Mouse (Mus musculus): ENCODE measurements at regions not wholly inside any gene's neighbourhood (a gene's known extent, or its start where the extent isn't known, plus 50 kb on each side); places are given as distances from the start of the nearest gene placed in this dataset.

DNA sequence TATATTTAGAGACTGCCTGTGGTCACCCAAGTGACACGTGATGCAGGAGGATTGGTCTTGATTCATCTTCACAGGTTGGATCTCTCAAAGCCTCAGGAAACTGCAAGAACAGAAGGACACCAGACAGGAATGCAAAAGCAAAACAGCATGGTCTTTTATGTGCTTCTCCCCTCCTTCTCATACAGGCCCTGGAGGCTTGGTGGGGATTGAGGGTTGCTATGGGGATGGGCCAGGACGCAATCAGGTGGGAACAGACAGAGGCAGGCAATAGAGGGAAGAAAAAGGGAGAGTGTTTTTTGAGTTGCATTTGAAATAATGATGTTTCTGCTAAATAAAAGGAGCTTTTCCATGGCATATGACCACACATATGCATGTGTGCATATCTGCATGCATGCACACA, 84.8 kb downstream of the Aipl1 start:
- TF ChIP-seq CTCF (conservative IDR thresholded peaks at IDR 0.05 in 1 of 2, IDR thresholded peaks at IDR 0.05 in 1 of 2; ENCODE audit: low read depth in 2 of 2, low read length in 2 of 2) (no peak), SMC3 (IDR thresholded peaks at IDR 0.05; ENCODE audit: low read depth, low read length) (no peak), BHLHE40 (IDR thresholded peaks at IDR 0.05; ENCODE audit: low read depth, low read length) (no peak), MAX (IDR thresholded peaks at IDR 0.05; ENCODE audit: low read length) (no peak), ZC3H11A (IDR thresholded peaks at IDR 0.05; ENCODE audit: low read depth, low read length) (no peak), MAFK (IDR thresholded peaks at IDR 0.05; ENCODE audit: insufficient replicate concordance, low read length) (no peak), MEF2A (IDR thresholded peaks at IDR 0.05; ENCODE audit: borderline replicate concordance, low read depth, low read length) (no peak), POLR2A (IDR thresholded peaks at IDR 0.05; ENCODE audit: low read depth, low read length) (no peak), ZMIZ1 (IDR thresholded peaks at IDR 0.05; ENCODE audit: low read depth, low read length) (no peak)

Data from CH12.LX (cell line).